Mouse (Mus musculus): Measurements from ENCODE around the gene Zfp518b.

Gene Zfp518b

GRCm38 (mm10) chr5:38632463-38633449, 51.9 kb downstream of the Zfp518b start:
- DNase-seq: peak; percentile 70

- DNase-seq: no peak
Measured at GRCm38 (mm10) chr5:38628023-38628422, 56.6 kb downstream of the Zfp518b start.

GRCm38 (mm10) chr5:38626883-38627282, 57.7 kb downstream of the Zfp518b start:
- no peak for DNase-seq

- DNase-seq: peak; percentile 22
Measured at GRCm38 (mm10) chr5:38620783-38621182, 63.8 kb downstream of the Zfp518b start.

GRCm38 (mm10) chr5:38618908-38619307, 65.7 kb downstream of the Zfp518b start:
- no peak for DNase-seq

Data from cerebellum, adult 9-11 months (tissue).